In genomic region chr12:73754476-73755150, GRCm38 (mm10) we compare ENCODE assay signal across 16 mouse cellular contexts.
A peak's percentile ranks its signal among the peaks of the same experiment; 100 is the strongest.
DNase-seq lines count a peak whose midpoint lies in the region; ATAC-seq lines count a peak whose summit lies in the region.
"Had no signal": no experiment of that assay in that cellular context is flagged by ENCODE, and none has a peak within 500 bp of the region (broad histone marks: within the 10 kb centered on the region; RNA-seq: fewer than 3 reads in every experiment).

No protein-coding gene starts in this region.

- 0 out of 2 replicates have a peak overlapping the region, but pooled peaks have one; percentile 19 for H3K27ac ChIP-seq in forebrain, embryonic 12.5 days
- H3K27ac ChIP-seq in forebrain, embryonic 11.5 days (ENCODE audit: low read depth, low read length), result no peak overlapping the region
- H3K27ac ChIP-seq: heart, embryonic 13.5 days; hindbrain, embryonic 15.5 days; liver, embryonic 15.5 days had no signal

- H3K4me1 ChIP-seq in forebrain, embryonic 12.5 days, result peaks cover 13% of the 10 kb centered on the region
- peaks cover 4% of the 10 kb centered on the region; the same call in 1 of the 2 replicates for H3K4me1 ChIP-seq in forebrain, embryonic 11.5 days (replicated peaks; ENCODE audit: control insufficient read depth, insufficient read depth, low read length)
- H3K4me1 ChIP-seq: liver, embryonic 15.5 days had no signal

- 49% methylated on average over 9 of the region's 9 CpGs for WGBS in forebrain, embryonic 12.5 days
- 51% methylated on average over 9 of the region's 9 CpGs for WGBS in forebrain, embryonic 11.5 days

- H3K4me3 ChIP-seq in forebrain, embryonic 12.5 days (replicated peaks), result no peak overlapping the region
- no peak overlapping the region for H3K4me3 ChIP-seq in forebrain, embryonic 11.5 days (ENCODE audit: low read depth, low read length)
- H3K4me3 ChIP-seq: erythroblast, embryonic 14.5 days; heart, embryonic 13.5 days; hindbrain, embryonic 15.5 days; liver, embryonic 15.5 days had no signal

- no peak overlapping the region for H3K9ac ChIP-seq in forebrain, embryonic 12.5 days
- no peak overlapping the region for H3K9ac ChIP-seq in forebrain, embryonic 11.5 days (ENCODE audit: low read length)
- H3K9ac ChIP-seq: heart, embryonic 13.5 days; hindbrain, embryonic 15.5 days; liver, embryonic 15.5 days had no signal

- no peak for ATAC-seq in forebrain, embryonic 12.5 days (ENCODE audit: low FRiP score)
- ATAC-seq in forebrain, embryonic 11.5 days (replicated peaks; ENCODE audit: low FRiP score), result no peak
- no peak for ATAC-seq in monocyte, adult 5-6 weeks (replicated peaks; ENCODE audit: insufficient number of reproducible peaks, low FRiP score, low TSS enrichment, poor library complexity, severe bottlenecking)

- no peaks in the 10 kb centered on the region for H3K9me3 ChIP-seq in forebrain, embryonic 12.5 days
- no peaks in the 10 kb centered on the region for H3K9me3 ChIP-seq in forebrain, embryonic 11.5 days (ENCODE audit: control insufficient read depth, low read length)
- H3K9me3 ChIP-seq: heart, embryonic 13.5 days; hindbrain, embryonic 15.5 days; liver, embryonic 15.5 days had no signal

- intact Hi-C loops in left cerebral cortex, postnatal 14 days (cut with DNase I), result no loop called here

- DNase-seq in forebrain, embryonic 11.5 days (ENCODE audit: low spot score), result no peak
- peak; percentile 43 to 57 for DNase-seq in kidney, postnatal 25 days
- DNase-seq in kidney, postnatal 14 days, result no peak
- peak; percentile 35 for DNase-seq in retina, postnatal 1 day
- no peak for DNase-seq in retina, embryonic 14.5 days (ENCODE audit: low spot score)
- no peak for DNase-seq in left cerebral cortex, postnatal 14 days (ENCODE audit: low spot score in 2 of 2)
- DNase-seq: cerebellum, adult 8-10 months; kidney, adult 8-10 months; layer of hippocampus, postnatal 36 days; thymus, postnatal 36 days had no signal

- no peak overlapping the region for H3K4me2 ChIP-seq in forebrain, embryonic 12.5 days
- H3K4me2 ChIP-seq in forebrain, embryonic 11.5 days (ENCODE audit: low read depth, low read length, severe bottlenecking), result no peak overlapping the region
- H3K4me2 ChIP-seq: heart, embryonic 13.5 days; hindbrain, embryonic 15.5 days; liver, embryonic 15.5 days had no signal

- H3K36me3 ChIP-seq in forebrain, embryonic 12.5 days (replicated peaks), result no peaks in the 10 kb centered on the region
- H3K36me3 ChIP-seq in forebrain, embryonic 11.5 days (ENCODE audit: control insufficient read depth, insufficient read depth, low read length), result no peaks in the 10 kb centered on the region
- H3K36me3 ChIP-seq: heart, embryonic 13.5 days; hindbrain, embryonic 15.5 days; liver, embryonic 15.5 days had no signal

- H3K27me3 ChIP-seq in forebrain, embryonic 12.5 days, result peaks cover 57% of the 10 kb centered on the region
- H3K27me3 ChIP-seq in forebrain, embryonic 11.5 days (ENCODE audit: control insufficient read depth, insufficient read depth, low read length), result peaks cover 7% of the 10 kb centered on the region; the same call in 1 of the 2 replicates
- H3K27me3 ChIP-seq: heart, embryonic 13.5 days; hindbrain, embryonic 15.5 days; liver, embryonic 15.5 days had no signal

Comparison
In these comparisons a context has a peak if more than half of its experiments do, and no peak if none do; other contexts are left out.
1. DNase-seq: peak in kidney, postnatal 25 days (2 of 2) and retina, postnatal 1 day (single experiment); none in forebrain, embryonic 11.5 days (single experiment), kidney, postnatal 14 days (single experiment), retina, embryonic 14.5 days (single experiment) and left cerebral cortex, postnatal 14 days (0 of 2).